Mouse (Mus musculus): ENCODE results near the gene Ccdc142. TPM values are rescaled to one million over a fixed set of nuclear protein-coding genes. Genes with fewer than 3 reads are reported as not detected.

The Ccdc142 gene
- total RNA-seq, 2 experiments from 2014 or later, result 12.0 to 18.4 TPM

- intact Hi-C loops (cut with DNase I), result loop anchor here (5.0 kb wide), 1 partner anchor 41 kb away; the partner anchor contains the start of genes 1700003E16Rik and Wdr54
Measured at GRCm38 (mm10) chr6:83116373-83117164, 15.2 kb downstream of the Ccdc142 start.

GRCm38 (mm10) chr6:83117165-83117438 is 15.7 kb downstream of the Ccdc142 start:
- no peak for DNase-seq
- intact Hi-C loops (cut with DNase I), result loop anchor here (5.0 kb wide), 1 partner anchor 40 kb away; the partner anchor contains the start of genes 1700003E16Rik and Wdr54

More at GRCm38 (mm10) chr6:83116373-83117164, 15.2 kb downstream of the Ccdc142 start:
- no peak for DNase-seq

- intact Hi-C loops (cut with DNase I), result loop anchor here (5.0 kb wide), 1 partner anchor 40 kb away; the partner anchor contains the start of genes 1700003E16Rik and Wdr54
- DNase-seq, result no peak
Measured at GRCm38 (mm10) chr6:83117616-83118015, 16.2 kb downstream of the Ccdc142 start.

GRCm38 (mm10) chr6:83118369-83118768 is 17.0 kb downstream of the Ccdc142 start:
- no peak for DNase-seq
- intact Hi-C loops (cut with DNase I), result loop anchor here (5.0 kb wide), 1 partner anchor 39 kb away; the partner anchor contains the start of genes 1700003E16Rik and Wdr54

GRCm38 (mm10) chr6:83118825-83119733 is 17.7 kb downstream of the Ccdc142 start:
- intact Hi-C loops (cut with DNase I), result loop anchor here (5.0 kb wide), 1 partner anchor 38 kb away; the partner anchor contains the start of genes 1700003E16Rik and Wdr54
- DNase-seq, result no peak

GRCm38 (mm10) chr6:83119734-83120051 is 18.3 kb downstream of the Ccdc142 start:
- DNase-seq, result no peak
- intact Hi-C loops (cut with DNase I), result loop anchor here (5.0 kb wide), 1 partner anchor 38 kb away; the partner anchor contains the start of genes 1700003E16Rik and Wdr54

- intact Hi-C loops (cut with DNase I), result no loop called here
- peak; percentile 95 for DNase-seq
Measured at GRCm38 (mm10) chr6:83120930-83121862, 19.8 kb downstream of the Ccdc142 start, which contains the start of gene Wbp1. TSS of gene Wbp1 (minus strand) at chr6:83121559.

- intact Hi-C loops (cut with DNase I), result no loop called here
- peak; percentile 69 for DNase-seq
Measured at GRCm38 (mm10) chr6:83121863-83122710, 20.7 kb downstream of the Ccdc142 start.

GRCm38 (mm10) chr6:83122961-83123360 is 21.6 kb downstream of the Ccdc142 start:
- intact Hi-C loops (cut with DNase I), result no loop called here
- DNase-seq, result no peak

- DNase-seq, result peak; percentile 92
- intact Hi-C loops (cut with DNase I), result no loop called here
Measured at GRCm38 (mm10) chr6:83124851-83125312, 23.5 kb downstream of the Ccdc142 start.

- no peak for DNase-seq
- intact Hi-C loops (cut with DNase I), result no loop called here
Measured at GRCm38 (mm10) chr6:83125331-83125730, 23.9 kb downstream of the Ccdc142 start, which contains the start of gene Ino80b. TSS of gene Ino80b (minus strand) at chr6:83125431.

GRCm38 (mm10) chr6:83127419-83127818 is 26.0 kb downstream of the Ccdc142 start:
- no peak for DNase-seq
- intact Hi-C loops (cut with DNase I), result no loop called here

- DNase-seq, result no peak
- intact Hi-C loops (cut with DNase I), result no loop called here
Measured at GRCm38 (mm10) chr6:83131469-83132034, 30.2 kb downstream of the Ccdc142 start.

GRCm38 (mm10) chr6:83132176-83132919 is 30.9 kb downstream of the Ccdc142 start:
- DNase-seq, result no peak

GRCm38 (mm10) chr6:83134226-83134625 is 32.8 kb downstream of the Ccdc142 start:
- intact Hi-C loops (cut with DNase I), result no loop called here
- no peak for DNase-seq

More at GRCm38 (mm10) chr6:83132176-83132919, 30.9 kb downstream of the Ccdc142 start:
- intact Hi-C loops (cut with DNase I), result no loop called here

GRCm38 (mm10) chr6:83134951-83135513 is 33.6 kb downstream of the Ccdc142 start, which contains the start of gene Rtkn:
TSS of gene Rtkn (plus strand) at chr6:83135463.
- intact Hi-C loops (cut with DNase I), result no loop called here
- no peak for DNase-seq

- DNase-seq, result no peak
- intact Hi-C loops (cut with DNase I), result no loop called here
Measured at GRCm38 (mm10) chr6:83135571-83136161, 34.3 kb downstream of the Ccdc142 start.
